Mouse (Mus musculus) layer of hippocampus, postnatal 25 days (tissue): ENCODE data around the gene Gm15056. TPM values are rescaled to one million over a fixed set of nuclear protein-coding genes. Genes with fewer than 3 reads are reported as not detected.

ENCODE experiments used
- DNase-seq, 2 experiments: peaks; one replicate each; pipeline ENCODE4 v3.0.0; 2022; ENCODE audit warnings: mixed read lengths in 2 of 2, low spot score in 1 of 2; ENCODE audit errors: extremely low spot score in 1 of 2
- total RNA-seq, 2 experiments: library from RNA; stranded (reverse); gene quantifications; 2 replicates each; pipeline ENCODE4 v1.2.3; 2021

Gm15056 gene
- total RNA-seq, result not detected

DNA sequence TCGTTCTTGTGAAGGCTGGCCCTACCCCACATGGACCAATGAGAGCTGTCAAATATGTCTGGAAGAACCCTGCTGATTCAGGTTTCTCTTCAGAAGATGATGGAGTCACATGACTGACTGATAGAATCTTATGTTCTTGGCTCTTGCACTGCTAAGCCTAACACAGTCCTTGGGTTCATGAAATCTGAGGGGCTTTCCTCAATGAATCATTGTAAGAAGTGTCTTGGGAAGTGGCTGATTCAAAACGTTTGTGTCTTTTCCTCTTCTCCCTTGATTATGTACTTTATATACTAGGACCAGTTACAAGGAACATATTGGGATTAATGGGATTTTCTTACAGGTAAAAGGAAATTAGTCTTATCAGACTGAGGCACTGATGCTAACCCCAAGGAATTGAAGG is at the start of gene Gm15056:
Gene Gm15056, minus strand, starts transcription at position 101 of the 400 bp plus-strand sequence.
- DNase-seq, result no peak

DNA sequence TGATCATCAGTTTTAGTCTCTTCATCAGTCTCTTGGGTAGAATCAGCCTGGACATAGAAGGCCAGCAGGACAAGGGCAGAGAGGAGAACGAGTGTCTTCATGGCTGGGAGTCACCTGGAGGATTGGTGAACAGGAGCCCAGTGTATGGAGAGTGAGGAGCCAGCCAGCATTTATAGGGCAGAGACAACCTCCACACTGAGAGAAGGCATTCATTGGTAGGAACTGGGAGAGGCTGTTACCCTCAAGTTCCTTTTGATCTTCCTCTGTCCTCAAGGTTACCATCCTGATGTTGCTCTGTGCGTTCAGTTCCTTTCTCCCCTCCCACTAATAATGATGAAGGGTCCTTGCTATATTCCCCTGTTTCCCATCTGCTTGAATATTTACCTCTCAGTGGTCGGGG is 42.2 kb upstream of the Gm15056 start, which contains the start of gene AY761185:
Gene AY761185, minus strand, starts transcription at position 101 of the 400 bp plus-strand sequence.
- DNase-seq, result no peak

DNA sequence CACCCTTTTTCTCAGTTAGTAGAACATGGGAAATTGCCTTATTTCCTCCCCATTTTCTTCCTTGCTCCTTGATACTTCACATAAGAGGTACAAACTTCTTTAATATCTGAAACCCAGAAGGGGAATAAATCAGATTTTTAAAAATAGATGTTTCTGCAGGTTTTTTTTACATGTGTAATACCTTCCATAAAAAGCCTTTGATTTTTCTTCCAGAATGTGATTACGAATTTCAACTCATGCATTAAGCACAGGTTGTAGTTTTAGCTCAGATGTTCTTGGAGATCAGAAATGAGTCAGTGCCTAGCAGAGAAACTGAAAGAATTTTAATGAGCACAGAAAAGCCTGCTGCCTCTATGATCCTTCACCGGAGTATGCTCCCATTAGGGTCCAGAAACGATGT is 19.5 kb upstream of the Gm15056 start, which contains the start of gene Gm6040:
Gene Gm6040, minus strand, starts transcription at position 101 of the 400 bp plus-strand sequence.
- no peak for DNase-seq

DNA sequence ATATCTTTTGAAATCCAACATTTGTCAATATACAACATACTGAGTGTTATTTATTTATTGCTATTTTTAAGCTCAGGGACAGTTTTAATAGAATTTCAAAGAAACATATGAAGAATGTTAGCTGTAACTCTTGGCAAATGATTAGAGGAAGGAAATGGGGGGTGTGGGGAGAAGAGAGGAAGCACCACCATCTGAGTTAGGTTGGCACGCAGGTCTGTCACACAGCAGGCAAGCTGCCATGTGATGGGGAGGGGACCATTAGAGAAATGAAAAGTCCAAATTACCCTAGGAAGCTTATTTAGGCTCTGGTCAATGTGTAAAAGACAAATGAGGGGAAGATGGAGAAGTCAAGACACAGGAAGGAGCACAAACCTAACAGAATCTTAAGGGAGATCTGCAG is 9.9 kb upstream of the Gm15056 start:
- DNase-seq, result no peak

DNA sequence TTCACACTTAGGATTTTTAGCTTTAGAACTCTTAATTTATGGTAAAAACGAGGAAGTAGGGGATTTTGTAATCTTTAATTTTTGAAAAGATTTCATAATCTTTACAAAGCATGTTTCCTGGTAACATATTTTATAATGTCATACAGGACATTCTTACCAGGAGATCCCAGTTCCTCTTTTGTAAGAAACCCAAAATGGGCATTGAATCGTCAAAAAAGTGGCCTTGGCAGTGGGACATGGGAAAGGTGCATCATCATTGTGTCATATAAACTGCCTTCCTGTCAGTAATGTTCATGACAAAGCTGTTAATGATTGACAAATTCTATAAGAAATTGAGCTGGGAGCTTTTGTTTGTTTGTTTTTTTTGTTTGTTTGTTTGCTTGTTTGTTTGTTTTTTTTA is 5.8 kb upstream of the Gm15056 start:
- DNase-seq, result no peak

DNA sequence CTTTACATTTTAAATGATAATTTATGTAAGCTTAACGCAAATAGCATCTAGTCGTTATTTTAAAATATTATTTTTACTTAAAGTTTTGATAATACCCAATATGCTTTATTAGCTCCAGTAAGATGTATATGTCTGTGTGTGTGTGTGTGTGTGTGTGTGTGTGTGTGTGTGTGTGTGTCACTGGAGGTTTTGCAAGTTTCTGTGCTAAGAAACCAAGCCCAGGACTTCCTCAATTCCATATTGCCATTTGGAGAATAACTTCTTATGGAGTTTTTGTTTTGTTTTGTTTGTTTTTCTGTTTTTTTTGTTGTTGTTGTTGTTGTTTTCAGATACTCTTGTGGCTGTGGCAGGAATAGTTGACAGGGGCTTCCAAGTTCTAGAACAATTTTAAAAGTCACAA is 4.7 kb upstream of the Gm15056 start:
- DNase-seq, result no peak

DNA sequence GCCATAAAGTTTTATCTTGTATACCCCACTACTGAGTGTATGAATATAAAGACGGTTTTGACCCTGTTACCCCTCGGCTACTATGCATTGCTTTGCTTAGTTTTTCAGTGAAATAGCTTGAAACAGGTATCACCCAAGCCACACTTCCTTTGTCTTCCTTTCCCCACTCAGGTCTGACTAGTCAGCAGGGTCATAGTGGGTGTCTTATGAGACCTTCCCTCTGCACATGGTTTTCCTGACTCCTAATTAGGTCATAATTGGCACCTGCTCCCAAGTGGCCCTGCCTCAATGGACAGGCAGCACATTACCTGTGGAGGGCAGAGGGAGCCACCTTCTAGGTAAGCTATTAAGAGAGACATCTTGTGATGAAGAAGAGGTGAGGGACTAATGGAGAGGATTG is 10.1 kb downstream of the Gm15056 start, which contains the start of gene Defb33:
Gene Defb33, plus strand, starts transcription at position 301 of the 400 bp plus-strand sequence.
- no peak for DNase-seq

DNA sequence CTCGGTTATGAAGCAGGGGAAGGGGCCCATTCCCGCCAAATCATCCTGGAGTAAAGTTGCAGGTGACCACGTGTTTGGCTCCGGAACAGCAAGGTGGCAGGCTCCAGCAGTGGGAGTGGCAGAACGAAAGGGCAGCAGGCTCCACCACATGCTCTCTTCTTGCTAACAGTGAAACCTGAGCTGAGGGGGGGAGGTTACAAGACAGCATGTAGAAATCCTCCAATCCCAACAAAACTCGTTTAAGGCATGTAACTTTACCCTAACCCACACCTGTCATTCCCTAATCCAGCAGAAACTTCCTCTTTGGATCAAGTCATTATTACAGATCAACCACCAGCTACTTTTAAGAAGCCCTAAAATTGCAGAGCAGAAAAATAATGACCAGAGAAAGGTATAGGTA is 27.8 kb downstream of the Gm15056 start:
- no peak for DNase-seq

Other genes with a start within 250 kb of the Gm15056 start
- not detected for gene Defb33, start 10.0 kb downstream of the Gm15056 start, total RNA-seq
- not detected for gene Gm6040, start 19.4 kb upstream of the Gm15056 start, total RNA-seq
- gene AY761185, start 42.1 kb upstream of the Gm15056 start, total RNA-seq, result not detected
- not detected for gene Defa21, start 122.9 kb upstream of the Gm15056 start, total RNA-seq
- gene Defa23, start 152.4 kb upstream of the Gm15056 start, total RNA-seq, result not detected
- gene Defa35, start 162.4 kb upstream of the Gm15056 start, total RNA-seq, result not detected
- not detected for gene Defa25, start 181.8 kb upstream of the Gm15056 start, total RNA-seq
- gene Gm14851, start 193.4 kb upstream of the Gm15056 start, total RNA-seq, result not detected
- not detected for gene Defa30, start 232.0 kb upstream of the Gm15056 start, total RNA-seq